Mouse (Mus musculus) neural tube, embryonic 13.5 days (tissue): ENCODE data around the gene Tmem145. TPM values are rescaled to one million over a fixed set of nuclear protein-coding genes. Genes with fewer than 3 reads are reported as not detected.

ENCODE experiments used
- ATAC-seq: fragments of 200-750 bp; cut with Nextera tagmentation; 2 replicates; pipeline ENCODE4 v1.8.0; 2017; ENCODE audit warnings: low read depth, mild to moderate bottlenecking, moderate TSS enrichment, moderate library complexity
- H3K27ac ChIP-seq: fragments of 300-500 bp; sonication (generic); replicated peaks from 2 replicates; pipeline ENCODE4 v1.5.1; 2015; ENCODE audit warnings: moderate library complexity, mild to moderate bottlenecking, inconsistent platforms
- H3K27me3 ChIP-seq: fragments of 300-500 bp; sonication (generic); 2 replicates; pipeline ENCODE4 v1.6.1; 2015; ENCODE audit warnings: mild to moderate bottlenecking, inconsistent platforms
- H3K36me3 ChIP-seq: fragments of 300-500 bp; sonication (generic); 2 replicates; pipeline ENCODE4 v1.6.1; 2015; ENCODE audit warnings: mild to moderate bottlenecking, inconsistent platforms
- H3K4me1 ChIP-seq: fragments of 300-500 bp; sonication (generic); replicated peaks from 2 replicates; pipeline ENCODE4 v1.6.1; 2015; ENCODE audit warnings: inconsistent platforms
- H3K4me2 ChIP-seq: fragments of 300-500 bp; sonication (generic); 2 replicates; pipeline ENCODE4 v1.6.1; 2015; ENCODE audit warnings: inconsistent platforms, mild to moderate bottlenecking, moderate library complexity
- H3K4me3 ChIP-seq: fragments of 300-500 bp; sonication (generic); 2 replicates; pipeline ENCODE4 v1.5.1; 2015; ENCODE audit warnings: mild to moderate bottlenecking, inconsistent platforms
- H3K9ac ChIP-seq: fragments of 300-500 bp; sonication (generic); 2 replicates; pipeline ENCODE4 v1.6.1; 2015; ENCODE audit warnings: moderate library complexity, mild to moderate bottlenecking, inconsistent platforms
- H3K9me3 ChIP-seq: fragments of 300-500 bp; sonication (generic); 2 replicates; pipeline ENCODE4 v1.6.1; 2016; ENCODE audit warnings: inconsistent platforms
- WGBS: fragments of 180-500 bp; shearing (Covaris S2); methylation state at CpG from one replicate; pipeline ENCODE4 v1.1.7; 2015; 5-methylcytosine and 5-hydroxymethylcytosine counted together
- polyA plus RNA-seq: library from polyadenylated mRNA; unstranded; fragments of >200 nt; fragmentation: Nextera tagmentation; extraction: Ambion mirVana; gene quantifications from 2 replicates; pipeline ENCODE4 v1.2.1, GENCODE M21; 2015

The Tmem145 gene
- polyA plus RNA-seq, 1 experiment from 2014 or later: 52.2 TPM

- H3K27me3 ChIP-seq: no peaks in the 10 kb centered on the region
- peak overlapping the region; percentile 82 for H3K9ac ChIP-seq
- no peak for ATAC-seq
- H3K36me3 ChIP-seq: peaks cover 39% of the 10 kb centered on the region
- peaks cover 63% of the 10 kb centered on the region for H3K4me1 ChIP-seq
- WGBS: 89% methylated on average over 35 of the region's 35 CpGs
- no peak overlapping the region for H3K4me3 ChIP-seq
- H3K27ac ChIP-seq: no peak overlapping the region
- H3K4me2 ChIP-seq: no peak overlapping the region; the same call in 1 of the 2 replicates
- H3K9me3 ChIP-seq: no peaks in the 10 kb centered on the region
Measured at GRCm38 (mm10) chr7:25270652-25271633, 35.0 kb upstream of the Tmem145 start.

- Histone ChIP-seq H3K4me1 (peaks cover 67% of the 10 kb centered on the region), H3K4me2 (no peak overlapping the region), H3K9me3 (no peaks in the 10 kb centered on the region), H3K27ac (no peak overlapping the region), H3K4me3 (no peak overlapping the region), H3K27me3 (no peaks in the 10 kb centered on the region), H3K9ac (no peak overlapping the region), H3K36me3 (peaks cover 39% of the 10 kb centered on the region)
- no peak for ATAC-seq
- 92% methylated on average over 29 of the region's 30 CpGs for WGBS
Measured at GRCm38 (mm10) chr7:25271651-25272444, 34.1 kb upstream of the Tmem145 start.

- Histone ChIP-seq H3K9me3 (no peaks in the 10 kb centered on the region), H3K4me3 (no peak overlapping the region), H3K27ac (no peak overlapping the region), H3K36me3 (peaks cover 39% of the 10 kb centered on the region), H3K27me3 (no peaks in the 10 kb centered on the region), H3K4me2 (no peak overlapping the region), H3K4me1 (peaks cover 73% of the 10 kb centered on the region), H3K9ac (0 out of 2 replicates have a peak overlapping the region, but pooled peaks have one; percentile 41)
- 92% methylated on average over 38 of the region's 38 CpGs for WGBS
- no peak for ATAC-seq
Measured at GRCm38 (mm10) chr7:25272445-25273258, 33.3 kb upstream of the Tmem145 start.

GRCm38 (mm10) chr7:25273259-25274241, 32.4 kb upstream of the Tmem145 start:
- Histone ChIP-seq H3K9me3 (no peaks in the 10 kb centered on the region), H3K27me3 (no peaks in the 10 kb centered on the region), H3K4me2 (no peak overlapping the region), H3K4me1 (peaks cover 76% of the 10 kb centered on the region), H3K27ac (no peak overlapping the region), H3K9ac (peak overlapping the region; percentile 41), H3K4me3 (no peak overlapping the region), H3K36me3 (peaks cover 39% of the 10 kb centered on the region)
- no peak for ATAC-seq
- 92% methylated on average over 22 of the region's 22 CpGs for WGBS

GRCm38 (mm10) chr7:25274571-25274970, 31.3 kb upstream of the Tmem145 start:
- no peak for ATAC-seq
- no peak overlapping the region for H3K27ac ChIP-seq
- peaks cover 39% of the 10 kb centered on the region for H3K36me3 ChIP-seq
- peak overlapping the region; percentile 41 for H3K9ac ChIP-seq
- WGBS: 51% methylated on average over 5 of the region's 5 CpGs
- H3K4me3 ChIP-seq: no peak overlapping the region
- no peaks in the 10 kb centered on the region for H3K9me3 ChIP-seq
- no peaks in the 10 kb centered on the region for H3K27me3 ChIP-seq
- peak overlapping the region; percentile 7; the same call in 1 of the 2 replicates for H3K4me2 ChIP-seq
- peaks cover 71% of the 10 kb centered on the region for H3K4me1 ChIP-seq

- H3K4me3 ChIP-seq: no peak overlapping the region
- H3K4me2 ChIP-seq: peak overlapping the region; percentile 7; the same call in 1 of the 2 replicates
- peaks cover 39% of the 10 kb centered on the region for H3K36me3 ChIP-seq
- ATAC-seq: no peak
- no peaks in the 10 kb centered on the region for H3K27me3 ChIP-seq
- peaks cover 71% of the 10 kb centered on the region for H3K4me1 ChIP-seq
- no peaks in the 10 kb centered on the region for H3K9me3 ChIP-seq
- 92% methylated on average over 3 of the region's 3 CpGs for WGBS
- peak overlapping the region; percentile 41 for H3K9ac ChIP-seq
- H3K27ac ChIP-seq: no peak overlapping the region
Measured at GRCm38 (mm10) chr7:25274996-25275395, 30.9 kb upstream of the Tmem145 start.

GRCm38 (mm10) chr7:25275555-25276298, 30.2 kb upstream of the Tmem145 start:
- Histone ChIP-seq H3K27ac (no peak overlapping the region; the same call in 1 of the 2 replicates), H3K9ac (peak overlapping the region; percentile 53), H3K36me3 (peaks cover 38% of the 10 kb centered on the region), H3K4me3 (no peak overlapping the region), H3K27me3 (no peaks in the 10 kb centered on the region), H3K4me1 (peaks cover 73% of the 10 kb centered on the region), H3K9me3 (no peaks in the 10 kb centered on the region), H3K4me2 (peak overlapping the region; percentile 11; the same call in 1 of the 2 replicates)
- WGBS: 58% methylated on average over 9 of the region's 9 CpGs
- no peak for ATAC-seq

GRCm38 (mm10) chr7:25277405-25277804, 28.5 kb upstream of the Tmem145 start:
- Histone ChIP-seq H3K36me3 (peaks cover 21% of the 10 kb centered on the region), H3K27me3 (no peaks in the 10 kb centered on the region), H3K27ac (peak overlapping the region; percentile 100), H3K9ac (peak overlapping the region; percentile 84), H3K4me1 (peaks cover 79% of the 10 kb centered on the region), H3K4me2 (peak overlapping the region; percentile 81), H3K9me3 (no peaks in the 10 kb centered on the region), H3K4me3 (peak overlapping the region; percentile 85)
- 94% methylated on average over 4 of the region's 4 CpGs for WGBS
- no peak for ATAC-seq

GRCm38 (mm10) chr7:25277998-25278340, 27.9 kb upstream of the Tmem145 start:
- Histone ChIP-seq H3K4me3 (peak overlapping the region; percentile 85), H3K4me1 (peaks cover 78% of the 10 kb centered on the region), H3K4me2 (peak overlapping the region; percentile 81), H3K36me3 (peaks cover 15% of the 10 kb centered on the region), H3K9ac (peak overlapping the region; percentile 84), H3K27ac (peak overlapping the region; percentile 100), H3K9me3 (no peaks in the 10 kb centered on the region), H3K27me3 (no peaks in the 10 kb centered on the region)
- 16% methylated on average over 4 of the region's 4 CpGs for WGBS
- no peak for ATAC-seq
